Mouse (Mus musculus): Measurements from ENCODE around the gene Degs1.

GRCm38 (mm10) chr1:182271632-182272031 lies 11.0 kb downstream of the Degs1 start:
- no peak for TF ChIP-seq POLR2A (IDR thresholded peaks at IDR 0.05; ENCODE audit: borderline replicate concordance, extremely low read depth, insufficient read depth, insufficient read length, poor library complexity, severe bottlenecking)
- TF ChIP-seq CTCF (IDR thresholded peaks at IDR 0.05; ENCODE audit: borderline replicate concordance, extremely low read depth, insufficient read depth, insufficient read length): no peak

Data from brain, embryonic 14.5 days (tissue).